Mouse (Mus musculus): ENCODE results near the gene Kin.

DNA sequence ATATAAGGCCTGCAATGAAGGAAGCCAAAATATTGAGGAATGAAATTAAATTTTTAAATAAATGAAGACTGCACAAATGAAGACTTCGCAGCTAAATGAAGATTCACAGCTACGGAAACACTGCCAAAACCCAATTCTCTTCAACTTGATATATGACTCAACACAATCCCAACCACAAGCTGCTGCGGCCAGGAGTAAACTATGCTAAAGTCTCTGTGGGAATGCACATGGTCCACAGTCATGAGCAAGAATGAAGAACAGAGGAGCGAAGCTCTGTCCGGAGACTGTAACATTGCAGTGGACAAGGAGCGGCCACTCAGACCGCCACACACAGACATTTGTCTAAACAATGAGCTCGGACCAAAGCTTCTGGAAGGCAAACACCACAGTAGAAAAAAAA is 3.7 kb upstream of the Kin start:
- no peak for TF ChIP-seq POLR2A (IDR thresholded peaks at IDR 0.05; ENCODE audit: low read depth, low read length)
- no peak for TF ChIP-seq CTCF (IDR thresholded peaks at IDR 0.05; ENCODE audit: extremely low read depth, insufficient read depth, insufficient read length, insufficient replicate concordance)

Measured in spleen, adult 2 months (tissue).